Mouse (Mus musculus): Measurements from ENCODE around the gene Klk9.

Klk9 gene

GRCm38 (mm10) chr7:43797333-43797769 lies 5.7 kb downstream of the Klk9 start, which contains the start of gene Klk8:
Gene Klk8, plus strand, starts transcription at chr7:43797577.
- DNase-seq, result peak; percentile 9

GRCm38 (mm10) chr7:43797844-43798462 lies 6.3 kb downstream of the Klk9 start:
- DNase-seq, result no peak

GRCm38 (mm10) chr7:43799876-43800275 lies 8.2 kb downstream of the Klk9 start:
- no peak for DNase-seq

- DNase-seq, result no peak
Observed at GRCm38 (mm10) chr7:43810994-43811393, 19.3 kb downstream of the Klk9 start, which contains the start of gene Klk7. Gene Klk7, plus strand, starts transcription at chr7:43811294.

DNA sequence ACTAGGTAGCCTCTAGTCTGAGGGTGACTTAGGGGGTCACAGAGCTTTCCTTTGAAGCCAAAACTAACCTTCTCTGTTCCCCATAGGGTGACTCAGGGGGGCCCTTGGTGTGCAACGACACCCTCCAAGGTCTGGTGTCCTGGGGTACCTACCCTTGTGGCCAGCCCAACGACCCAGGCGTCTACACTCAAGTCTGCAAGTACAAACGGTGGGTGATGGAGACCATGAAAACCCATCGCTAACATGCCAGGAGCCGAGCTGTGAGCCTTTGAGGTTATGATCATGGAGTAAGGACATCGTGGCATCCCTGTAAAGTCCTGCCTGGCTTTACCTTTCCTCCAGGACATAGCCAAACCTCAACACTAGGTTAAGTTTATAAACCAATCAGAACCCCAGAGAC lies 23.5 kb downstream of the Klk9 start:
- no peak for DNase-seq

GRCm38 (mm10) chr7:43816746-43817145 lies 25.1 kb downstream of the Klk9 start:
- DNase-seq, result no peak

DNA sequence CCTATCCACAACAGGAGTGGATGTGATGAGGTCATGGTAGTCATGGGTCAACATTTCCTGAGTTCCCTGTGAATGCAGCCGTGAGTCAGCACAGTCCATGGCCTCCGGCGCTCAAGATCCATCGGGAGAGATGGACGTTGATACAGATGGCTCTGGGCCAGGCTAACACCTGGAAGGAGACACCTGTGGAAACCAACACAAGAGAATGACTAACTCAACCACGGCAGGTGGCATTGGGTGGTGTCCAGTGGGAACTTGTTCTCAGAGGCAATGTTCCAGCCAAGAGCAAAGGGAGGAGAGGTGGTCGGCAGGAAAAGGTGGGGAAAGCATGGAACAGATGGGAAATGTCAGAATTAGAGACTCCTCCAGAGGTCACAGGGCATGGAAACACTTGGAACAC lies 29.9 kb downstream of the Klk9 start:
- DNase-seq, result no peak

DNA sequence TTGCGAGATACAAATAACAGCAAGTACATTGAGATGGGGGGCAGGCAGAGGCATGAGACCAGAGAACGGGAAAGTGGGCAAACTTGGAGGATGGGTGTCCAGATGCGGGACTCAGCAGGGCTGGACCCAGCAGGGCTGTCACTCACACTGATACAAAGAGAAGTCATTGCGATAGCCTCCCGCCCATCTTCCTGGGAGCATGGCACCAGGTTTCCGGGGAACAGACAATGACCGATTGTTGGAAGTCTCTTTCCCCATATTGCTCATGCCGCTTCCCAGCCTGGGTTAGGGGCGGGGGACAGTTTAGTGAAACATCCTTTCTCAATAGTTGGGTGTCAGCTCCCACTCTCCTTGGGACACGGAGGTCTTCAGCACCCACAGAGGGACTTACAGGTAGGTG lies 32.5 kb downstream of the Klk9 start, which contains the start of gene Klk6:
TSS of gene Klk6 (plus strand) at position 301 of the 400 bp plus-strand sequence.
- DNase-seq, result no peak

DNA sequence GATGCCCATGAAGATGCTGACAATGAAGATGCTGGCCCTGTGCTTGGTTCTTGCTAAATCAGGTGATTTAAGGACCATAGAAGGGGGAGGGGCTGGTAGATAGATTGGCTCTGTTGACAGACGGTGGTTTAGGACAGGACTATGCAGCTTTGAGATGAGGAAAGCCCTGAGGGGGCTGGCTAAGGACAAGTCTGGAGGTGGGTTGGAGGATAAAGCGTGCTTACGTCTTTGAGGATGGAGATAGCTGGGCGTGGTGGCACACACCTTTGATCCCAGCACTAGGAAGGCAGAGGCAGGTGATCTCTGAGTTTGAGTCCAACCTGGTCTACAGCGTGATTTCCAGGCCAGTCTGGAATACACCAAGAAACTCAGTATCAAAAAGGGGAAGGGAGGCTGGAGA lies 34.4 kb downstream of the Klk9 start:
- no peak for DNase-seq

DNA sequence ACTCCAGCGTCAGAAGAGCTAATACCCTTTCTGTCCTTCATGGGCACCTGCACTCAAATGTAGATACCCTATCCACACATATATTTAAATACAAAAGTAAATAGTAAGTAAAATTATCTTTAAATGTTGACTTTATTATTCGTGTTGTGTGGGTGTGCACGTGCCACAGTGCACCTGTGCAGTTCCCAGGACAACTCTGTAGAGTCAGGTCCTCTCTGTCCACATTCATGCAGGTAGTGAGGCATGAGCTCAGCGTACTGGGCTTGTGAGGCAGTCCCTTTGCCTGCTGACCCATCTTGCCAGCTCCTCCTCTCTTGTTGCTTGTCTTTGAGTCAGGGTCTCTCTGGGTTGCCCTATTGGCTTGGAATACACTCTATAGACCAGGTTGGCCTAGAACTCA lies 36.0 kb downstream of the Klk9 start:
- no peak for DNase-seq

DNA sequence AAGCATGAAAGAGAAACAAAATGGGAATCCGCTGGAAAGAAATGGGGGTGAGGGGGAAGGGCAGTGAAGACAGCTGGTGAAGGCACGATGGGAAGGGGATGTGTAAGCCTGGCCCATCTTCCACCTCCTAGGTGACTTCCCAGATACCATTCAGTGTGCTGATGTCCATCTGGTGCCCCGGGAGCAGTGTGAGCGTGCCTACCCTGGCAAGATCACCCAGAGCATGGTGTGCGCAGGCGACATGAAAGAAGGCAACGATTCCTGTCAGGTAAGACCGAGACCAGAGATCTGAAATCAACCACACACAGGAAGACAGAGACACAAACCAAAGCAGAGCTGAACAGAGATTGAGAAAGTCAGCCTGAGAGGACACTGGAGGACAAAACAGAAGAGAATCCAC lies 37.3 kb downstream of the Klk9 start:
- no peak for DNase-seq

- DNase-seq, result no peak
Observed at GRCm38 (mm10) chr7:43841701-43842100, 50.0 kb downstream of the Klk9 start, which contains the start of gene Klk5. Gene Klk5, plus strand, starts transcription at chr7:43841971.

- DNase-seq, result no peak
Observed at GRCm38 (mm10) chr7:43843801-43844200, 52.1 kb downstream of the Klk9 start.
